Mouse (Mus musculus) spleen, adult 2 months (tissue): Measurements from ENCODE around the gene Gins3.

Experiments
- CTCF ChIP-seq: fragments of 200-500 bp; IDR thresholded peaks from 2 replicates; pipeline ENCODE4 v1.5.1; 2011; ENCODE audit warnings: mild to moderate bottlenecking, inconsistent platforms; ENCODE audit not compliant: insufficient read depth, insufficient read length, insufficient replicate concordance; ENCODE audit errors: extremely low read depth
- POLR2A ChIP-seq: fragments of 200-500 bp; IDR thresholded peaks from 2 replicates; pipeline ENCODE4 v1.6.1; 2011; ENCODE audit warnings: low read depth, low read length, inconsistent platforms

- TF ChIP-seq CTCF (no peak), POLR2A (no peak)
These were observed 42.7 kb upstream of the Gins3 start for GRCm38 (mm10) chr8:95590539-95590938.
